Mouse (Mus musculus) hindlimb bud, embryonic 11.5 days (tissue): Measurements from ENCODE around the gene Sp1.

Source experiments
- DNase-seq: peaks from one replicate; pipeline ENCODE4 v3.0.0-alpha.2; 2012; ENCODE audit warnings: low read depth, low spot score; ENCODE audit errors: extremely low spot score

The Sp1 gene

GRCm38 (mm10) chr15:102473246-102473645, 67.3 kb downstream of the Sp1 start:
- no peak for DNase-seq

GRCm38 (mm10) chr15:102474520-102474919, 68.6 kb downstream of the Sp1 start:
- DNase-seq, result no peak

- no peak for DNase-seq
Observed at GRCm38 (mm10) chr15:102483136-102483535, 77.2 kb downstream of the Sp1 start.

- DNase-seq, result no peak
Observed at GRCm38 (mm10) chr15:102485853-102486252, 79.9 kb downstream of the Sp1 start.
